Mouse (Mus musculus) kidney, adult 8-10 months (tissue): ENCODE measurements around the gene Prkar1b.

Experiments
- DNase-seq, 2 experiments: peaks; one replicate each; pipeline ENCODE4 v3.0.0; 2022

Prkar1b gene

DNA sequence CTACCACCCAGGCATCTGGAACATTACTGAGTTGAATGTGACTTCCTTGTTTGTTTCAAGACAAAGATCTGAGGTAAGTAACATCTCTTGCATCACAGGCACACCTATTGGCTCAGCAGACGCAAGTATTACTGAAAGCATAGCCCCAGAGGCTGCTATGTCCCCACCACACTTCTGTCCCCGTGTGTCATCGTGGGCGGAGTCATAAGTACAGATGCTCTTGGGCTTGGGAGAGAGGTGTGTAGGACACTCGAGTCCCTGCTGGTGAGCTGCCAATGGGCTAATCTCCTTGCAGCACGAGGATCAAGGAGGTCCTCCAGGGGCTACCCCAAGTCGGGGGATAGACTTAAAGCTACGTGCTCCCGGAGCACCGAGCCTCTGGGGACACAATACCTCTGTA, 96.6 kb downstream of the Prkar1b start:
- no peak for DNase-seq

DNA sequence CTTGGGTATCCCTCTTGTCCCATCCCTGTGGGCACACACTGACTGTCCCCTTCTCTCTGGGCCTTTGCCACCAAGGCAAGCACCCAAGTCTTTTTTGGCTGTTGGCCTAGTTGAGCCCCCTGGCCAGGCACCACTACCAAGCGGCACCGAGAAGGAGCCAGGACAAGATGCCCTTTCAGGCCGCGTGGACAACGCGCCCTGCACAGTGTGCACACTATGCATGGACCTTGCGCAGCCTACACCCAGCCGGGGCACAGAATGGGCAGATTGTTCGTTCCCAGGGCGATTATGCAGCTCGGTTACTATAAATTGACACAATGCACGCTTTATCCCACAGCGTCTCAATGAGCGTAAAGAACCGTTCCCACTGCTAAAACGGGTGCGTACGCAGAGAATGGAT, 98.5 kb downstream of the Prkar1b start:
- no peak for DNase-seq

DNA sequence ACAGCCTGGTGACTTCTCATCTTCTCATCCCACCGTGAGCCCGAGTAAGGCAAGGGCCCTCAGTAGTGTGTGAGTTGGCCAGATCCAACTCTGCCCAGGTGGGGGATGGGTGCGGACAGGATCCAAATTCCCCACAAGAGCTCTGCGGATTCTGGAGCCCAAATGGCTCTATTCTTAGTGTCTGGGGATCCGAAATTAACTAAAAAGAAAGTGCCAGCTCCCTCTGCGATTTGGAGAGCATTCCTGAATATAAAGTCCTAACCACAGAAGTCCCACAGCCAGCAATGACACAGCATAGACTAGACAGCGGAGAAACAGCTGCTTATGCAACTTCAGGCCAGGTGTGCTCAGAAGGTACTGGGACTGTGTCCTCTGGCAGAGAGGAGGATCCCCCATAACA, 100.4 kb downstream of the Prkar1b start:
- DNase-seq = no peak

DNA sequence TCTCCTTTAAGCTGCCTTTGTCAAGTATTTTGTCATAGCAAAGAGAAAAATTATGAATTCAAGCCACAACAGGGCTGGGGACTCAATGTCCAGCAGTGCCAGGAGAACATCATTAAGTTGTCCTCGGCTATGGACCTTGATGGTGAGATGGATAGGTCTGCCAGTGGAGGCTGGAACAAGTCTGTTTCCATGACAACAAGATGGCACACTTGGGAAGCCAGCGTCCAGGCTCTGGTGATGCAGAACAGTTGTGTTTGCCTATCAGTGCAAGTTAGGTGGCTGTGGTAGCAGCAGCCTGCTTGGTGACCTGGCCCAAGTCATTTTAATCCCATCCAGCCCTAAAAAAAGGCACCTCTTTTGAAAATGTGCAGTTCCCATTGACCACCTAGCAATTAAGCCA, 102.6 kb downstream of the Prkar1b start:
- DNase-seq = no peak

DNA sequence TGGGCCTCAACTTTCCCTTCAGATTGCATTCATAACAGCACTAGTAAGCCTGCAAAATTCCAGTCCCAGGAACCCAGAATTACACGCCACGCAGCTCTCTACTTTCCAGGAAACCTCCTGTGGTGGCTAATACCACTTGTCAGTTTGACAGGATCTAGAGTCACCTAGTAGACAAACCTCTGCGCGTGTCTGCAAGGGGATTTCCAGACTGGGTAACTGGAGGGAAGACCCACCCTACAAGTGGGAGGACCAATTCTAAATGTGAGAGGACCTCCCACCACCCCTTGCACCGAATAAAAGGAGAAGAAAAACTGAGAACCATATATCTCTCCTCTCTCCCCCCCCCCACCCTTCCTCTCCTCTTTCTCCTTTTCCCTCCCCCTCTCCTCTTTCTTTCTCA, 103.2 kb downstream of the Prkar1b start:
- DNase-seq = no peak

DNA sequence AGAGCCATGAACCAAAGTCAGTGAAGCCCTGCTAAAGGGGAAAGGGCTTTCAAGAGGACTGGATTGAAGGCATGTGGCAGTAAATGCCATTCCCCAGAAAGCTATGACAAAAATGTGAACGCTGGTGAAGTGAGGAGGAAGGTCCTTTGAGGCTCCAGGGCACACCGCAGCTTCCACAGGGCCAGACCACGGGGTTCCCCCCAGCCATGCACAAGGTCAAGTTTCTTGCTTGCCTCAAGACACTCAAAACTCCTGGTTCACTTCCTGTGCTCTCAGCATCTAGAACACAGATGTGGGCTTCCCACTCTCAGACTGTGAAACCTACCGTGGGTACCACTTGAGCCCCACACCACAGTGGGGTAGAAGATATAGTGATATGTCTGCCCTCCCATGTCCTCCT, 106.3 kb downstream of the Prkar1b start:
- DNase-seq = no peak

DNA sequence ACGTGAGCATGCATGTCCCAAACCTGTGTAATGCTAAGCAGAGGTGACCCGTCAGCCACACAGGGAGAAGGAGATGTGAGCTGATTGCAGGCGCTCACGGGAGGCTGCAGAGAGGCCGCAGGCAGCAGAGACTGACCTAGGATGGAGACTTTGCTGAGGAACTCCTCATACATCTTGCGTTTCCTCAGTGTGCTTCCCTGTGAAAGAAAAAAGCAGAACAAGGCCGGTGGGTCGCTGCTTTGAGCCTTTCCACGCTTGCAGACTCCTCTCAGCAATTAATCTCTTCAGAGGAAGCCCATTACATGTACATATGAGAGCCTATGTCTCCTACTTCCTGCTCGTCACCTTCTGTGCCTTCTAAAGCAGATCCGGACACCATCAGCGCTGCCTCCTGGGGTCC, 107.5 kb downstream of the Prkar1b start:
- no peak for DNase-seq

DNA sequence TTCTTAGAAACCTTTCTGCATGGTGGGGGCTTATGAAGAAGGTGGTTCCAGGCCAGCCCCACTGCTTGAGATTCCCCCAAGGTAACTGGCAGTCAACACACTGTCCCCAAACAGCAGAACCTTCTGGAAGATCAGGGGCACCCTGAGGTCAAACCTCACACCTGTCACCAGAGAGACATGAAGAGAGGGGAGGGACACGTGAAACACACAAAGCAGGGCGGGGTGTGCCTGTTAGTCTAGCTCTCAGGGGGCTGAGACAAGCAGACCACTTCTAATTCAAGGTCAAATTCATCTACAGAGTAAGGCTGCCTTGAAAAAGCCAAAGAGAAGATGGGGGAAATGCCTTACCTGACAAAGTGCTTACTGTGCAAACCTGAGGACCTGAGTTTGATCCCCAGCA, 114.6 kb downstream of the Prkar1b start:
- no peak for DNase-seq

DNA sequence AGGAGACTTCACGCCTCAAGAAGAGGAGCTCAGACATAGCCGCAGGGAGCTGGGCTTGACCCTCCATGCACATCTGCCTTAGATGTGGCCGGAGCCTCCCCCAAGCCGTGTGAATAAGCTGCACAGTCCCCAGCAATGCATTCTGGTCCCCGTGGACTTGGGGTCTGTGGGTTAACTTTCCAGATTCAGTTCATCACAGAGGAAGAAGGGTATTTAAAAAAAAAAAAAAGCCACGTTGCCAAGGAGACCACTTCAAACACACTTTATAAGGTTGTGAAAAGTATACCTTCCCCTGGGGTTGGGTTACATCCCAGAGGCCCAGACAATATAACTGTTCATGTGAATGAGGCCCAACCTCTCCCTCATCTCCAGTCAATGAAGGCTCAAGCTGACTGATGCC, 115.1 kb downstream of the Prkar1b start:
- DNase-seq = no peak

DNA sequence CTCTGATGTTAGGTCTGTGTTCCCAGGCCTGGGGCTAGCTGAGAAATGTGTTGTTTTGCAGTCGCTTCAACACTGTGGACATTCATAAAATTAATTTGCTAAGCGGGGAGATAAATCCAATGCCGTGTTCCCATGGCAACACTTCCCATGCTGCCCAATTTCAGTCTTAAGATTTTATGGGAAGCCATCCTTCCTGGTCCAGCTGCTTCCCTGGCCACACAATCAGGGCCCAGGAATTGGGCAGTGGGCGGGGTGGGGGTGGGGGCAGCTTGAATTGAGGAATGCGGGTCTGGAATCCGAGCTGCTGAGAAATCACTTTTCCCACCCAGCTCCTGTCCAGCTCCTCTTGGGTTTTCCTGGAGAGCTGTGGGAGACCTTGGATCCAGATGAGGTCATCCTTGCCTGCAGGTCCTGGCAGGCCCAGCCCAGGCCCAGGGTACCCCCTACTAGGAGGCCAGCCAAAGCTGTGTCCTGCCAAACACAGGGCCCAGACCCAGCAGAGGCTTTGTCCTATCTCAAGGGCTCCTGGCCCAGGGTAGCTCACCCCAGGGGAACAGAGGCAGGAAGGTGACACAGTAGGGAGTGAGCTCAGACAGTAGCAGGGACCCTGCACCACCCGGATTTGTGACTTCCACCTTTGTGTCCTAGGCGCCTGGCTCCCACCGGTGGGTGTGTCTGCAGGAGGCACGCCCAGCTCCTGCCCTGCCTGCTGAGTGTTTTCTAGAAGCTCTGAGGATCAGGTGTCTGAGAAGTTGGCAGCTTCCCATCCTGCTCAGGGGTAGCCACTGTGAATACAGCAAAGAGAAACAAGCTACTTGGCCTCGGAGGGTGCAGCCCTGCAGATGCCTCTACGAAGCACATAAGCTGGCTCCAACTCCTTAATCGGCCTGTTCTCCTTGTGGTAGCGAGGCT, 116.1 kb downstream of the Prkar1b start:
- peak; percentile 29 to 45 for DNase-seq

DNA sequence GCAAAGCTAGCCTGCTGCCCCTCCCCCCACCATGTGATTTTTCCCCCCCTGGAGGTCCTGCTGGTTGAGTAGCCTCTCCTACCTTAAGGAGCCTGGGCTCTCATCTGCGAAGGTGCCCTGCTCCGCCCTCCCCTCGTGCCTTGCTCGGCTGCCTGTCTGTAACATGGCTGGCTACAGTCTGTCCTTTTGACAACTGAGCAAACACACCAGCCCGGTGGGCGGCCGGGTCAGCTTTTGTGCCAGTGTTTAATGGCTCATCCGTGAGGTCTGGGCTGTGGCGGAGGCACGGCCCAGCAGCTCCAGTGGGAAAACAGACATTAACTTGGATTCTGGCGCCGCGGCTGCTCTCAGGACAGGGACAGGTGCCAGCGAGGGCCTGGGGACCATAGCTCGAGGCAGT, 122.2 kb downstream of the Prkar1b start:
- peak; percentile 35 to 41 for DNase-seq

DNA sequence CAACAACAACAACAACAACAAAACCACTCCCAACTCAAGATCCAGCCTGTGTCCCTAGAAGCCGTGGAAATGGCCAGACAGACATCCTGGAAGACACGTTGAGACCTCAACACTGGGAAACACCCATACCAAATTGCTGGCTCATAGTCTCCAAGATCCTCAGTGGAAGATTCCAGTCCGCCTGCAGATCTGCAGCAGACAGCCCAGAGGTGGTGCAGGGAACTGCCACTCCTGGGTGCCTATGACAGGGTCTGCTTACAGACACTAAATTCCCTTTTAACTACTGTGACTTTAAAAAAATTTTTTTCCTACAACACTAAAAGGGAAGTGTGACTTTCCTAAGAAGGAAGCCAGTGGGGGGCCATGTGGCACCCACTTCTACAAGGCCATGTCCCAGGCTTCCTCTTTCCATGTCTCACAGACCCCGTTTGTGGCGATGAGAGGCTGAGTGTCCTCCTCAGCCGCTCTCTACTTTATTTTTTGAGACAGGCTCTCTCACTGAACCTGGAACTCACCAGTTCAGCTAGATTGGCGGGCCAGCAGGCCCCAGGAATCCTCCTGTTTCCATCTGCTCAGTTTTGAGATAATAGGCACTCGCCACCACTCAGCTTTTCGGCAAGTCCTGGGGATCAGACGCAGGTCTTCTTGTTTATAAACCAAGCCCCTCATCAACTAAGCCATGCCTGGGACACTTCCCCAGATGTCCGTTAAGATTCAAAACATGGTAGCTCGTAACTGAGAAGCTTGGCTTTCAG, 125.3 kb downstream of the Prkar1b start:
- DNase-seq = no peak

DNA sequence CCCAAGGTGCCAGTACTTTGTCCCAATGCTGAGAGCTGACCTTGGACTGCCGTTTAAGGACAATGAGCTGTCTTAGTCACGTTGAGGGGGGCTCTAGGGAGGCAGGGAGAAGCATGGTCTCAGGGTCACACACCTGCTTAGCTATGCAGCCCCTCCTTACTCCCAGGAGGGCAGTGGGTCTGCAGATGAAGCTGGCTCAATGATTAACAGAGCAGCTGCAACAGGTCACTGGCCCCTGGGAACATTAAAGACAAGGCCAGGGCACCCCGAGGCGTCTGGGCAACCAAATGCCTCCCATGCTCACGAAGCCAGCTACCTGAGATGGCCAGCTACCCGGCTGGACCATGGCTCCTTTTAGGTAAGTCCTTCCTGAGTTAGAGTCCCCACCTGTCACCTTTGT, 129.2 kb downstream of the Prkar1b start:
- peak; percentile 56 to 63 for DNase-seq

DNA sequence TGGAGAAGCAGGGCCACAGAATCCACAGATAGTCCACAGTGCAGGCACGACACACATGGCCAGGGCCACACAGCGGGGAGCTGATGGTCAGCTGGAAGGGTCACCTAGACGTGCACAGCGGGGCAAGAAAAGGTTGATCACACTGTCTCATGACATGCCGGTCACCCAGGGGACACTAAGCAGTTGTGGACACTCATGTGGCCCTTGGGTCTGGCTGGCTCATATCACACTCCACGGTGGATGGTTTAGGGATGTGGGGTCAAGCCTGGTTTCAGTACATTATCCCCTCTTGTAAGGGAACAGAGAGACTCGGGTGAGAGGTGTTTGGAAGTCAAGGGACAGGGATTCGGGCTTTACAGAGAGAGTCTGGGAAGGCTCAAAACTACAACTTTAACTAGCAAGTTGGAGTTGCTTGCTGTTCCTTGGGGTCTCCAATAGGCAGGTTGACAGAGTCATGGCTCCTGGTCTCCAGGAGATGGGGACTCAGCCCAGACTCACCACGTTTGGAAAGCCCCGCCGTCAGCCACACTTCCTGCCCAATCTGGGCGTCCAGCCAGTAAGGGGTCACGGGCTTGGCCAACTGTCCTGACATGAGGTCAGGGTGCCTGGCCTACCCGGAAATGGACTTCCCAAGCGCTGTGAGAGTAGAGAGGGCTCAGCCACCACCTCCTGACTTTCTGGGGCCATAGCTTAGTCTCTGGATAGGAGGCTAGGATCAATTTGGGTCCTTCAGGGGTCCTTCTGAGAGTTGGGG, 132.3 kb downstream of the Prkar1b start:
- DNase-seq = peak; percentile 88 to 89

DNA sequence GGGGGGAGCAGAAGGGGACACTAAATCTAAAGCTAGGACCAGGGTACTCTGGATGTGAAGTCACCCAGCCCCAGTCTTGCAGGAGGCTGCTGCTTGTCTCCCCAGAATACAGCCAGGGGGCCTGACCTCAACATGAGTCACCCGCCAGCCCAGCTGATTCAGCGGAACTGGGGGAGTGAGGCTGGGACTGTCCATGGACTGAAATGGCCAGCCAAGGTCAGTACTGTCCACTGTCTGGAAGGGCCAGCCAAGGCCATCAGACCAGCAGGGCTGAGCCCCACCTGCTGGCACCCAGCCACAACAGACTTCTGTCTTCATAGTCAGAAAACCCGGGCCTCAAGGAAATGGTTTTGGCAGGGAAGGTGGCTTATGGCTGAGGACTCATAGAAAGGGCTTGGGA, 134.7 kb downstream of the Prkar1b start:
- DNase-seq = peak; percentile 74 to 78

DNA sequence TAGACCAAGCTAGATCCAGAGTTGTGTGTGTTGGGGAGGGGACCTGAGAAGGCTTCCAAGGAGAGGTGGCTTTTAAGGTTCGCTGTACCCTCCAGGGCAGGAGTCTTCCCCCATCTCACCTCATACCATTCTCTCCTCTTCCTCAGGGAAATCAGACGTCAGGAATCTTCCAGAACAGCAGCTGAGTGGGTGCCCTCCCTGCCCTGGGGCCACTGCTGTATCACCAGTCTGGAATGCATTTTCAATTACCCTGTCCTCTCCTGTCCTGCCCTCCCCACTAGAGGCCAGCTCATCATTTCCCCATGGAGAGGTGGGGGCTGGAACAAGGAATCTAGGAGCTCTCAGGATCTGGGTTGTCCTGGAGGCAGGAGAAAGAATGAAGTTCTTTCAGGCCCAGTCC, 139.2 kb downstream of the Prkar1b start:
- no peak for DNase-seq

DNA sequence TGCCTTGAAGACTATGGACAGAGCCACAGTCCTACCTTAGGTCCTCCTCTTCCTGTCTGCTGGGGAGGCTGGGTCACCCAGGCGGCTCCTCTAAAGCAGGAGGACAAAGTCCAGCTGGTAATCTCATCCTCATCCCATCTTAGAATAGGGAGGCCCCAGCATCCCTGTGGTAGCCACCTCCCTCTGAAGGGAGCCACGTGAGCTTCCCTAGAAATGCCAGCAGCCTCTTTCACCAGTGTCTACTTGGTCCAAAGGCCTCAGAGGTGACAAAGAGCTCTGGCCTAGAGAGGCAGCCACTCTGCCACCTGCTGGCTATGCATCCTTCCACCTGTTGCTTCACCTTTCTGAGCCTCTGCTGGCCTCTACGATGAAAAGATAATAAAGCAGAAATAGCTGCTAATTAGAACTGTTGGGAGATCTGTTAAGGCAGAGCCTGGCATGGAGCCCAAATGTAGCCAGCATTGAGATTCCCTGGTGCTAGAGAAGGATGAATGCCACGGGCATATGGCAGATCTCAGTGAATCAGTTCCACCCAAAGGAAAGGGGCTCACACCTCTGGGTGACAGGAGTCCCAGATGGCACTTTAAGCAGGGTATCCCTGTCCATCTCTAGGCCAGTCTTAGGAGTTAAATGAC, 142.5 kb downstream of the Prkar1b start:
- peak; percentile 72 to 81 for DNase-seq

DNA sequence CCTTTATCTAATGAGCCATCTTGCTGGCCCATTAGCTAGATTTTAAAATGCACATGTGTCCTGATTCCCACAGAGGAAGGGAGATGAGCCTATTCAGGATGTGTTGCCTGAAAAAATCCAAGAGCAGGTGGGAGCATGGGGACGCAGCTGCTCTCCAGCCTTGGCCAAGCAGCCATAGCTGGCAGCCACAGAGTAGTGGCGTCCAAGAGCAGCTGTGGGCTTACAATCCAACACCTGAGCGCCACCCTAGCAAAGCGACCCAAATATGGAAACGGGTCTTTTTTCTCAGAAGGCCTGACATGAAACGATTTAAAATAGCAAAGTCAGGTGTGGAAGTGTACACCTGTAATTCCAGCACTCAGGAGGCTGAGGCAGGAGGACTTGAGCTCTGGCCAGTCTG, 145.2 kb downstream of the Prkar1b start:
- DNase-seq = no peak

DNA sequence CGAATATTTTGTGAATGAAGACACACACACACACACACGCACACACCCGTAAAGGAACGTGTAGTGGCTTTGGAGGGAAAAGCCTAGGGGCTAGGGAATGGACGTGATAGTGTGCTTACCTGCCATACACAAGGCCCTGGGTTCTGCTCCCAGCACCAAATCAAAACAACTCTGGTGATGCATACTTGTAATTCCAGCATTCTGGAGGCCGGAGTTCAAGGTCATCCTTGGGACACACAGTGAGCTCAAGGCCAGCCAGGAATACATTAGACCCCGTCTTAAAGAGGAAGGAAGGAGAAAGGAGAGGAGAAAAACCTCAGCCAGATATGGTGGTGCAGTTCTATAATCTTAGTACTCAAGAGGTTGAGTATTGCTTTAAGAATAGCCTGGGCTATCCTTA, 150.1 kb downstream of the Prkar1b start:
- DNase-seq = no peak

DNA sequence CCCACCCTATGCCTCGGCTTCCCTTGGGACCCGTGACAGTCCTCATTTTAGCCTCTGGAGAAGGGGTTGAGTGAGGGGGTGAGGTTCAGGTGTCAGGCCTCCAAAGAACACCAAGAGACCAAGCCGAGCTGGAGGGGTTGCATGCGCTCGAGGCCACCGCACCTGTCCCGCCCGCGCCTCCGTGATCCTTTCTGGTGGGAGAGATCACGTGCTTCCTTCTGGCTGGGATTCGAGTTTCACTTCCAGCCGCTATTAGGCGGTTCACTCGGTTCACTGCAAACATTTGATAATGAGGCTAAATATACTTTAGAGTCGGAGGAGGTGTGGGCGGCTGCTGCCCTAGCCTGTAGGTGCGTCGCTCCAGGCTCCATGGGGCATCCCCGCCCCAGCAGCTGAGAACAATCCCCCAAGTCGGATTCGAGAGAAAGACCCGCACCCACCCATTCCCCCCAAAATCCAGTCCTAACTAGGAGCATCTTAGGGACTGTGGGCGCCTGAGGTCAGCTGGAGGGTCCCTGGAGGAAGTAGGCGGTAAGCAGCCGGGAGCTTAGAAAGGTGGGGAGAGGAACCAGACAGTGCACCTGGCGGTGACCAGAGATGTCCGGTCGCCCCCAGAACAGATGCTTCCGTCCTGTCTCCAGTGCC, 151.7 kb downstream of the Prkar1b start:
- DNase-seq = peak; percentile 49 to 60

DNA sequence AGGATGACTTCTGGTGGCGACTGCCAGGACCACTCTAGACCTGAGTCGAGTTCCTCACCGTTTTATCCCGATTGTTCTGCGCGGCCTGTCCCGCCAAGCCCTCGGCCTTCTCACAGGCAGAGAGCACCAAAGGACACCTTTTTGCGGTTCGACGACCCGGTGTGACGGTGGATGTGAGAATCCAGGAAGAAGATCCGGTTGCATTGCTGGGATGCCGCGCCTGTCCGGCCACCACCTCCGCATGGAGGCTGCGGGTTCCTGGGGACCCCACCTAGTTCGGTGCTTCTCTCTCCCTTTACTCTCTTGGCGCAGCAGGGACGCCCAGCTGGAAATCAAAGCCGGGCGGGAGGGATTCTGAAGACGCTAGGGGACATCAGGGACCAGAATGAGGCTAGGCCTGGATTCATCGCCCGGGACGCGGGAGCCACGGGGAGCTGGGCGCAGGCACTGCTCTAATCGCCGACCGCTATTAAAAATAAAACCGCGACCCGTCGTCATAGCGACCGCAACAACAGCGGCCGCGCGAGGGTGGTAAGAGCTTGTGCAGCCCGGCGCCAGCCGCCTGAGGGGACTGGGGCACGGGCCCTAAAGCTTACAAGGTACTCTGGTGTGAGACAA, 152.5 kb downstream of the Prkar1b start, which contains the start of gene Pdgfa:
Gene Pdgfa (minus strand): TSS at position 200 of the 618 bp plus-strand sequence.
- DNase-seq = peak in 1 of 2 experiments; percentile 60
